Mouse (Mus musculus) layer of hippocampus, adult 2 months (tissue): ENCODE measurements around the gene Fn1. TPM values are rescaled to one million over a fixed set of nuclear protein-coding genes. Genes with fewer than 3 reads are reported as not detected.
A peak's percentile ranks its signal among the peaks of the same experiment; 100 is the strongest.

ENCODE experiments used
- DNase-seq, 2 experiments: peaks; one replicate each; pipeline ENCODE4 v3.0.0; 2022; ENCODE audit warnings: low spot score in 2 of 2
- H3K27ac ChIP-seq: fragments of 200-600 bp; 2 replicates; pipeline ENCODE4 v1.8.1; 2022
- H3K4me3 ChIP-seq: fragments of 200-600 bp; 2 replicates; pipeline ENCODE4 v1.8.1; 2022; ENCODE audit warnings: mild to moderate bottlenecking
- CTCF ChIP-seq: fragments of 200-600 bp; conservative IDR thresholded peaks from 2 replicates; pipeline ENCODE4 v1.8.1; 2022; ENCODE audit warnings: antibody characterized with exemption, mild to moderate bottlenecking, moderate library complexity
- total RNA-seq, 2 experiments: library from RNA; stranded (reverse); gene quantifications; 2 replicates each; pipeline ENCODE4 v1.2.3; 2021

Fn1 gene
- total RNA-seq, 2 experiments from 2014 or later: 38.7 to 53.6 TPM

- no peak overlapping the region for H3K27ac ChIP-seq
- DNase-seq: no peak
- no peak overlapping the region for H3K4me3 ChIP-seq
- TF ChIP-seq CTCF: no peak
Observed at GRCm38 (mm10) chr1:71575987-71576386, 77.0 kb downstream of the Fn1 start.

GRCm38 (mm10) chr1:71570116-71570515 lies 82.9 kb downstream of the Fn1 start:
- H3K27ac ChIP-seq: no peak overlapping the region
- no peak for TF ChIP-seq CTCF
- DNase-seq: no peak
- H3K4me3 ChIP-seq: no peak overlapping the region

- TF ChIP-seq CTCF: no peak
Observed at GRCm38 (mm10) chr1:71567884-71568605, 85.0 kb downstream of the Fn1 start.

GRCm38 (mm10) chr1:71564291-71564690 lies 88.7 kb downstream of the Fn1 start:
- TF ChIP-seq CTCF: no peak
- no peak for DNase-seq
- no peak overlapping the region for H3K27ac ChIP-seq
- no peak overlapping the region for H3K4me3 ChIP-seq

More at GRCm38 (mm10) chr1:71567884-71568605, 85.0 kb downstream of the Fn1 start:
- Histone ChIP-seq H3K27ac (no peak overlapping the region), H3K4me3 (no peak overlapping the region)
- no peak for DNase-seq

GRCm38 (mm10) chr1:71560626-71561025 lies 92.4 kb downstream of the Fn1 start:
- H3K4me3 ChIP-seq: no peak overlapping the region
- no peak for TF ChIP-seq CTCF
- no peak for DNase-seq
- no peak overlapping the region for H3K27ac ChIP-seq

- H3K4me3 ChIP-seq: peak within 1 kb of the TSS; percentile 70
- H3K27ac ChIP-seq: peak within 1 kb of the TSS; percentile 81
- DNase-seq: peak; percentile 79 to 82
- TF ChIP-seq CTCF: no peak
Observed at GRCm38 (mm10) chr1:71556688-71557612, 96.0 kb downstream of the Fn1 start, which contains the start of gene Atic. Atic (plus strand) TSS chr1:71557150.

- no peak overlapping the region for H3K27ac ChIP-seq
- TF ChIP-seq CTCF: no peak
- no peak overlapping the region for H3K4me3 ChIP-seq
- DNase-seq: no peak
Observed at GRCm38 (mm10) chr1:71550626-71551195, 102.3 kb downstream of the Fn1 start.

- H3K27ac ChIP-seq: no peak overlapping the region
- DNase-seq: no peak
- TF ChIP-seq CTCF: no peak
- no peak overlapping the region for H3K4me3 ChIP-seq
Observed at GRCm38 (mm10) chr1:71540437-71540836, 112.6 kb downstream of the Fn1 start.

- no peak for TF ChIP-seq CTCF
- DNase-seq: no peak
- Histone ChIP-seq H3K27ac (no peak overlapping the region), H3K4me3 (no peak overlapping the region)
Observed at GRCm38 (mm10) chr1:71539641-71540040, 113.4 kb downstream of the Fn1 start.

Other genes starting within 250 kb of the Fn1 start
- gene Abca12, start 238.3 kb downstream of the Fn1 start, total RNA-seq: under 1 TPM; 0.10 TPM
- gene Atic, start 96.0 kb downstream of the Fn1 start, total RNA-seq: 10 to 100 TPM; 31.7 to 37.9 TPM